Mouse (Mus musculus) testis, adult 2 months (tissue): ENCODE results near the gene Tspan9. TPM values are rescaled to one million over a fixed set of nuclear protein-coding genes. Genes with fewer than 3 reads are reported as not detected.

ENCODE experiments used
- H3K27ac ChIP-seq: fragments of 200-500 bp; 2 replicates; pipeline ENCODE4 v1.5.1; 2012; ENCODE audit warnings: low read depth, low read length; ENCODE audit not compliant: control insufficient read depth, insufficient read depth
- H3K27me3 ChIP-seq: fragments of 200-500 bp; 2 replicates; pipeline ENCODE4 v1.6.1; 2012; ENCODE audit warnings: mild to moderate bottlenecking, low read length, moderate library complexity; ENCODE audit not compliant: control insufficient read depth, insufficient read depth
- H3K36me3 ChIP-seq: fragments of 200-500 bp; 2 replicates; pipeline ENCODE4 v1.6.1; 2012; ENCODE audit warnings: mild to moderate bottlenecking, low read length; ENCODE audit not compliant: control insufficient read depth, insufficient read depth
- H3K4me1 ChIP-seq: fragments of 200-500 bp; 2 replicates; pipeline ENCODE4 v1.6.1; 2012; ENCODE audit warnings: low read length; ENCODE audit not compliant: control insufficient read depth, insufficient read depth
- H3K4me3 ChIP-seq: fragments of 200-500 bp; 2 replicates; pipeline ENCODE4 v1.5.1; 2012; ENCODE audit warnings: low read depth, mild to moderate bottlenecking, low read length, moderate library complexity, mixed read lengths; ENCODE audit not compliant: control insufficient read depth
- CTCF ChIP-seq: fragments of 200-500 bp; IDR thresholded peaks from 2 replicates; pipeline ENCODE4 v1.5.1; 2012; ENCODE audit warnings: low read depth, mild to moderate bottlenecking, inconsistent platforms, low read length, moderate library complexity; ENCODE audit not compliant: control insufficient read depth, insufficient read depth, insufficient replicate concordance
- POLR2A ChIP-seq: fragments of 200-500 bp; IDR thresholded peaks from 2 replicates; pipeline ENCODE4 v1.6.1; 2012; ENCODE audit warnings: low read depth, mild to moderate bottlenecking, inconsistent platforms, low read length, moderate library complexity; ENCODE audit not compliant: control insufficient read depth
- polyA plus RNA-seq: library from polyadenylated mRNA; depleted of rRNA; stranded (reverse); fragments of >200 nt; gene quantifications from 2 replicates; pipeline ENCODE4 v1.2.3, GENCODE M21; 2012

Tspan9 gene
- polyA plus RNA-seq, 1 experiment = 3.5 TPM

DNA sequence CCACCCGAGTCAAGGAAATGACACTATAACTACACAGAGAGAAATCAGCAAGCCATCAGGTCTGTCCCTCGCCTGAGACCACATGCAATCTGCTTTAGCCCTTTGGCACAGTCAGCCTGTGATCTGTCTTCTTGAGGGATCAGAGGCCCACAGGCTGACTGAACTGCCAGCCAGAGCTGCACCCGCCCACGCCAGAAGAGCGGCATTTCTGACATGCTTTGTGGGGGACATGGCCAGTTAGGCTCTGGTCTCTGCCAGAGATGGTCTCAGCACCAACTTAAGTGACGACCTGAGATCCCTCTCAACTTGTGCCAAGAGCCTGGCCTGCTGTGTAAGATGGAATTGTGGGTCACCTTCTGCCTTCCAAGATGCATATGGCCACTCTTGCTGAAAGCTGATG is 166.7 kb downstream of the Tspan9 start:
- Histone ChIP-seq H3K27ac (no peak overlapping the region), H3K4me3 (no peak overlapping the region), H3K36me3 (no peaks in the 10 kb centered on the region), H3K4me1 (peaks cover 16% of the 10 kb centered on the region), H3K27me3 (no peaks in the 10 kb centered on the region)
- no peak for TF ChIP-seq CTCF
- no peak for TF ChIP-seq POLR2A

- Histone ChIP-seq H3K4me1 (no peaks in the 10 kb centered on the region), H3K27ac (no peak overlapping the region), H3K4me3 (no peak overlapping the region), H3K36me3 (no peaks in the 10 kb centered on the region), H3K27me3 (no peaks in the 10 kb centered on the region)
- TF ChIP-seq CTCF (no peak), POLR2A (no peak)
These were observed 169.4 kb downstream of the Tspan9 start for GRCm38 (mm10) chr6:127974000-127974399.

DNA sequence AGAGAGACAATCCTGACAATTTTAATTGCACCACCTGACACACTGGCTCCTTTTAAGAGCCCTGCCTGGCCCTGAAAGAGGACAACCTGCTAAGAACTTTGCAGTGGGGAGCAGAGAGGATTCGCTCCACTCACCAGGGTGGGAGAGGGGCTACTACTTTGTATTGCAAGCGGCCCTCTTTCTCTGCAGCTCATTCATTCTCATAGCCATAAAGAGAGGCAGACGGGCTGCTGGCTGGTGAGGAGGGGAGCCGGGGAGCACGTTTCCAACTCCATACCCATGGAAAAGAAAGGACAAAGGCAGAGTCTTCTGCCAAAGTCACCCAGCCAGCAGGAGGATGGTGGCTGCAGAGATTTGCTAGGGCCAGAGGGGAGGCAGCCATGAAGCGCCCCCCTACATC is 169.8 kb downstream of the Tspan9 start:
- no peaks in the 10 kb centered on the region for H3K27me3 ChIP-seq
- H3K27ac ChIP-seq = no peak overlapping the region
- no peaks in the 10 kb centered on the region for H3K36me3 ChIP-seq
- no peaks in the 10 kb centered on the region for H3K4me1 ChIP-seq
- H3K4me3 ChIP-seq = no peak overlapping the region
- TF ChIP-seq CTCF = no peak
- TF ChIP-seq POLR2A = no peak

GRCm38 (mm10) chr6:127971931-127972330 is 171.5 kb downstream of the Tspan9 start:
- Histone ChIP-seq H3K27me3 (no peaks in the 10 kb centered on the region), H3K27ac (no peak overlapping the region), H3K36me3 (no peaks in the 10 kb centered on the region), H3K4me3 (no peak overlapping the region), H3K4me1 (no peaks in the 10 kb centered on the region)
- TF ChIP-seq POLR2A (no peak), CTCF (no peak)

GRCm38 (mm10) chr6:127970848-127971247 is 172.5 kb downstream of the Tspan9 start:
- Histone ChIP-seq H3K4me3 (no peak overlapping the region), H3K27ac (no peak overlapping the region), H3K4me1 (no peaks in the 10 kb centered on the region), H3K27me3 (no peaks in the 10 kb centered on the region), H3K36me3 (no peaks in the 10 kb centered on the region)
- TF ChIP-seq CTCF = no peak
- TF ChIP-seq POLR2A = no peak

GRCm38 (mm10) chr6:127970120-127970519 is 173.3 kb downstream of the Tspan9 start:
- H3K4me1 ChIP-seq = no peaks in the 10 kb centered on the region
- H3K27me3 ChIP-seq = no peaks in the 10 kb centered on the region
- H3K4me3 ChIP-seq = no peak overlapping the region
- no peaks in the 10 kb centered on the region for H3K36me3 ChIP-seq
- TF ChIP-seq CTCF = peak; percentile 97
- TF ChIP-seq POLR2A = no peak
- no peak overlapping the region for H3K27ac ChIP-seq

DNA sequence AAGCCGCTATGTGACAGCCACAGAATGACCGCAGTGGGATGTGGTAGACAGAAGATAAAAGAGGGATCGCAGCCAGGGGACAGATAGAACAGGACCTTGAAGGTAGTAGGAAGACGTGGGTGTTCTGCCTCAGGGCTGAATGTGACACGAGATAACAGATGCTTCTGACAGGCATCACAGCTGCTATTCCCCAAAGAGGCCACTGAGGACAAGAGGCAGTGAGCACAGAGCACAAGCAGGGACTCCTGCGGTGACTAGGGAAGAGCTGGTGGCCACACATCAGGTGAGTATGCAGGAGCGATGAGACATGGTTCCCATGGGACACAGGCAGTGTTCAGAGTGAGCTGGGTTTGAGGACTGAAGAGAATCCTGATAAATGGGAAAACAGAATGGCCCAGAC is 173.7 kb downstream of the Tspan9 start:
- no peaks in the 10 kb centered on the region for H3K4me1 ChIP-seq

DNA sequence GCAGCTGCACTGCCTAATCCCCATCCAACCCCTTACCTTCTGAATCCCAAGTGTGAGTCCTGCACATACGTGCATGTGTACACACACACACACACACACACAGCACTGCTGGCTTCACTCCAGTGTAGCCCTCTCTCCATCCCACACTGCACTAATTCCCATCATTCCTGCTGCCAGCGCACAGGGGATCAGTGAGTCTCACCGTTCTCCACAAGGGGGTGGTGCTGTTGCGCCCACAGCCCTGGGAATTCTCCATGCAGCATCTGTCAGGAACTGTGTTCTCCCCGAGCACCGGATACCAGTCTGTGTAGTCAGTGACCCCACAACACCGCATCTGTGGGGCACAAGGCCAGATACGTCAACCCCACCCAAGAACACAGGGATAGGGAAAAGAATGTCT is 177.9 kb downstream of the Tspan9 start:
- Histone ChIP-seq H3K27me3 (no peaks in the 10 kb centered on the region), H3K27ac (no peak overlapping the region), H3K36me3 (no peaks in the 10 kb centered on the region), H3K4me3 (no peak overlapping the region), H3K4me1 (no peaks in the 10 kb centered on the region)
- peak; percentile 30; the same call in 1 of the 2 replicates for TF ChIP-seq CTCF
- no peak for TF ChIP-seq POLR2A

More for the DNA sequence above, 173.7 kb downstream of the Tspan9 start:
- Histone ChIP-seq H3K4me3 (no peak overlapping the region), H3K27me3 (no peaks in the 10 kb centered on the region), H3K36me3 (no peaks in the 10 kb centered on the region), H3K27ac (no peak overlapping the region)
- TF ChIP-seq POLR2A (no peak), CTCF (no peak)
